Mouse (Mus musculus) heart, adult 2 months (tissue): ENCODE measurements at regions not wholly inside any gene's neighbourhood (a gene's known extent, or its start where the extent isn't known, plus 50 kb on each side); places are given as distances from the start of the nearest gene placed in this dataset.

Source experiments
- DNase-seq, 2 experiments: peaks; one replicate each; pipeline ENCODE4 v3.0.0; 2021
- H3K27ac ChIP-seq: fragments of 200-600 bp; 2 replicates; pipeline ENCODE4 v1.8.1; 2022
- H3K27me3 ChIP-seq: fragments of 200-500 bp; 2 replicates; pipeline ENCODE4 v1.6.1; 2012; ENCODE audit warnings: mild to moderate bottlenecking, low read length, inconsistent platforms, mixed read lengths; ENCODE audit not compliant: control insufficient read depth, insufficient read depth
- H3K36me3 ChIP-seq: fragments of 200-500 bp; 2 replicates; pipeline ENCODE4 v1.6.1; 2012; ENCODE audit warnings: low read length, inconsistent platforms; ENCODE audit not compliant: control insufficient read depth, insufficient read depth
- H3K4me1 ChIP-seq: fragments of 200-500 bp; 2 replicates; pipeline ENCODE4 v1.6.1; 2011; ENCODE audit warnings: low read length; ENCODE audit not compliant: control insufficient read depth, insufficient read depth
- H3K4me3 ChIP-seq: fragments of 200-600 bp; 2 replicates; pipeline ENCODE4 v1.8.1; 2022
- H3K79me2 ChIP-seq: fragments of 200-500 bp; replicated peaks from 2 replicates; pipeline ENCODE4 v1.6.1; 2012; ENCODE audit warnings: mild to moderate bottlenecking, inconsistent platforms, low read length, moderate library complexity, mixed read lengths; ENCODE audit not compliant: control insufficient read depth, insufficient read depth
- H3K9ac ChIP-seq: fragments of 200-500 bp; 2 replicates; pipeline ENCODE4 v1.6.1; 2012; ENCODE audit warnings: low read depth, mild to moderate bottlenecking, control low read depth, inconsistent platforms, low read length, mixed read lengths
- CTCF ChIP-seq: fragments of 200-600 bp; IDR thresholded peaks from 2 replicates; pipeline ENCODE4 v1.8.1; 2022; ENCODE audit warnings: antibody characterized with exemption, mild to moderate bottlenecking, moderate library complexity
- EP300 ChIP-seq: fragments of 200-500 bp; IDR thresholded peaks from 2 replicates; pipeline ENCODE4 v1.6.1; 2011; ENCODE audit warnings: low read depth, low read length, control low read depth; ENCODE audit not compliant: insufficient read depth
- POLR2A ChIP-seq: fragments of 200-500 bp; IDR thresholded peaks from 2 replicates; pipeline ENCODE4 v1.6.1; 2011; ENCODE audit warnings: mild to moderate bottlenecking, low read depth, low read length, control low read depth; ENCODE audit not compliant: insufficient read depth
- WGBS: fragments of 180-500 bp; shearing (Covaris S2); methylation state at CpG from one replicate; pipeline ENCODE4 v1.1.7; 2018; 5-methylcytosine and 5-hydroxymethylcytosine counted together
- intact Hi-C: fragments of 180-260 bp; cut with DNase I; formaldehyde crosslinking; loops from one replicate; pipeline ENCODE4 v1.15.1; 2025

DNA sequence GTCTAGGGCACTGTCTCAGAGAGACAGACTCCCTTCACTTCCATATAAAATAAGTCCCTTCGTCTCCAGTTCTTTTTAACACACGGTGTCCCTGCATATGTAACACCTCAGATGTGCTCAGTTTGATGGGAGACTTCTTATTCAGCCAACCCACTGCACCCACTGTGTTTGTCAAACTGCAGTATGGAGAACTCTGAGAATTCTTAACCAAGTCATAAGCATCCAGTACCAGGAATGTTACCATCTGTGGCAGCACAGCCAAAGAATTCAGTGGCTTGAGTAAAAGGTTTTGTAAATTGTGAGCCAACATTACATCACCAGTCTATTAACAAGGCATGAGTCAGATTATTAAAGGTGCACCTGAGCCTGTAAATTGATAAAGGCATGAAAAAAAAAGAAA lies 65.7 kb upstream of the Ptgfr start:
- 80% methylated on average over 2 of the region's 2 CpGs for WGBS
- no peak for DNase-seq
- intact Hi-C loops, result no loop called here

GRCm38 (mm10) chr3:151902216-151902827 lies 64.9 kb upstream of the Ptgfr start:
- no peaks in the 10 kb centered on the region for H3K79me2 ChIP-seq
- TF ChIP-seq POLR2A, result no peak
- TF ChIP-seq EP300, result no peak
- intact Hi-C loops, result no loop called here
- no peak overlapping the region for H3K4me3 ChIP-seq
- no peaks in the 10 kb centered on the region for H3K36me3 ChIP-seq
- H3K27me3 ChIP-seq, result no peaks in the 10 kb centered on the region
- no peak overlapping the region for H3K27ac ChIP-seq
- no peaks in the 10 kb centered on the region for H3K4me1 ChIP-seq
- no peak for DNase-seq
- 70% methylated on average over 13 of the region's 13 CpGs for WGBS
- no peak overlapping the region for H3K9ac ChIP-seq

More for the DNA sequence above, 65.7 kb upstream of the Ptgfr start:
- Histone ChIP-seq H3K27me3 (no peaks in the 10 kb centered on the region), H3K79me2 (no peaks in the 10 kb centered on the region), H3K4me1 (no peaks in the 10 kb centered on the region), H3K4me3 (no peak overlapping the region), H3K27ac (no peak overlapping the region), H3K9ac (no peak overlapping the region), H3K36me3 (no peaks in the 10 kb centered on the region)
- TF ChIP-seq CTCF (no peak), POLR2A (no peak), EP300 (no peak)

DNA sequence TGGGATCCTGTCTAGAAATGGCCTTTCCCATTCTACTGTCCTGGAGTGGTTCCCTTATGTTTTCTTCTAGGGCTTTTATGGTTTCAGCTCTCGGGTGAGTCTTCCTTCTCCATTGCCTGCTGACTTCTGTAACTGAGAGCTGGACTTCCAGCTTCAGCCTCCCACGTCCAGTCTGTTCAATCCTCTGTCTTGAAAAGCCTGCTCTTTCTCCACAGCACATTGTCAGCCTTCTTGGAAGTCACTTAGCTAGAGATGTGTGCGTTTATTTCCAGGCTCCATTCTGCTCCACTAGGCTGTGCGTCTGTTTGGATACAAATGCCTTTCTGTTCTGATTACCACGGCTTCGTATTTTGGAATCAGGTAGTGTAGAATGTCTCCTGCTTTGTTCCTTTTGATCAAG lies 62.2 kb upstream of the Ptgfr start:
- Histone ChIP-seq H3K27me3 (no peaks in the 10 kb centered on the region), H3K4me1 (no peaks in the 10 kb centered on the region), H3K4me3 (no peak overlapping the region), H3K79me2 (no peaks in the 10 kb centered on the region), H3K36me3 (no peaks in the 10 kb centered on the region), H3K9ac (no peak overlapping the region), H3K27ac (no peak overlapping the region)
- WGBS, result 81% methylated on average over 6 of the region's 6 CpGs
- no peak for DNase-seq
- intact Hi-C loops, result no loop called here
- no peak for TF ChIP-seq CTCF
- TF ChIP-seq POLR2A, result no peak

- Histone ChIP-seq H3K9ac (no peak overlapping the region), H3K4me1 (no peaks in the 10 kb centered on the region), H3K27ac (no peak overlapping the region), H3K4me3 (no peak overlapping the region), H3K27me3 (no peaks in the 10 kb centered on the region), H3K79me2 (no peaks in the 10 kb centered on the region), H3K36me3 (no peaks in the 10 kb centered on the region; the same call in 1 of the 2 replicates)
- intact Hi-C loops, result no loop called here
- TF ChIP-seq EP300, result no peak
- no peak for TF ChIP-seq POLR2A
- no peak for TF ChIP-seq CTCF
- WGBS, result 86% methylated on average over 4 of the region's 4 CpGs
- DNase-seq, result no peak
These were observed 61.7 kb upstream of the Ptgfr start for GRCm38 (mm10) chr3:151899094-151899493.

DNA sequence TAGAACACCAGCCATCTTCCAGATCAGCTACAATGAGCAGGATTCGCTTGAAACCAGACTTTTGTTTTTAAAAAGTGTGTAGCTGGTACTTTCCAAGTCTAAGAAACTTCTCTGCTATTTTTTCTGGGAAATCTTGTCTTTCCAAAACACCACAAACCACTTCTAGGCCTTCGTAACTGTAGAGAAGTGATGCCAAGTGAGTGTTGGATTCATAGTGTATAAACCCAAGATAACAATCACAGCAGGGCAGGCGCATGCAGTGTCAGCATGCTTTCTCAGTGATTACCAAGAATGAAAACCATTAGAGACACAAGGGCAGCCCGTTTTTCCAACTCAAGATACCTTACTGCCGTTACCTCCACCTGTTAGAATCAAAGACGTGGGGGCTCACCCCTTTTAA lies 58.9 kb upstream of the Ptgfr start:
- Histone ChIP-seq H3K36me3 (no peaks in the 10 kb centered on the region; the same call in 1 of the 2 replicates), H3K4me1 (peaks cover 3% of the 10 kb centered on the region), H3K9ac (no peak overlapping the region), H3K4me3 (no peak overlapping the region), H3K79me2 (no peaks in the 10 kb centered on the region), H3K27ac (no peak overlapping the region), H3K27me3 (no peaks in the 10 kb centered on the region)
- WGBS, result 94% methylated on average over 6 of the region's 6 CpGs
- no peak for TF ChIP-seq POLR2A
- no peak for TF ChIP-seq CTCF
- TF ChIP-seq EP300, result no peak
- no peak for DNase-seq
- intact Hi-C loops, result no loop called here

- no peaks in the 10 kb centered on the region for H3K27me3 ChIP-seq
- H3K4me3 ChIP-seq, result no peak overlapping the region
- no peak overlapping the region for H3K9ac ChIP-seq
- H3K36me3 ChIP-seq, result no peaks in the 10 kb centered on the region; the same call in 1 of the 2 replicates
- 26% methylated on average over 3 of the region's 3 CpGs for WGBS
- no peak for TF ChIP-seq CTCF
- no peak for TF ChIP-seq EP300
- no peak for TF ChIP-seq POLR2A
- intact Hi-C loops, result loop anchor here (5.0 kb wide), 2 partner anchors 38 to 42 kb away; no protein-coding TSS in a partner anchor
- H3K4me1 ChIP-seq, result peaks cover 3% of the 10 kb centered on the region
- H3K27ac ChIP-seq, result no peak overlapping the region
- no peak for DNase-seq
- H3K79me2 ChIP-seq, result no peaks in the 10 kb centered on the region
These were observed 57.3 kb upstream of the Ptgfr start for GRCm38 (mm10) chr3:151894712-151895111.
